19 mouse cellular contexts compared by ENCODE assay signal in genomic region chr4:144916520-144916919, GRCm38 (mm10). TPM values are rescaled to one million over a fixed set of nuclear protein-coding genes. Genes with fewer than 3 reads are reported as not detected.
DNase-seq lines count a peak whose midpoint lies in the region; ATAC-seq and TF ChIP-seq lines count a peak whose summit lies in the region.
"Had no signal": no experiment of that assay in that cellular context is flagged by ENCODE, and none has a peak within 500 bp of the region (broad histone marks: within the 10 kb centered on the region; RNA-seq: fewer than 3 reads in every experiment).

No protein-coding gene starts in this region.

- H3K36me3 ChIP-seq in ES-E14 (ENCODE audit: control insufficient read depth, insufficient read depth, low read length, poor library complexity, severe bottlenecking), result no peaks in the 10 kb centered on the region
- H3K36me3 ChIP-seq: forebrain, embryonic 12.5 days had no signal

- peak; percentile 11; the same call in 1 of the 2 replicates for ATAC-seq in common myeloid progenitor, adult 5-6 weeks (replicated peaks; ENCODE audit: low read depth, poor library complexity, severe bottlenecking)
- ATAC-seq: forebrain, embryonic 14.5 days; forebrain, embryonic 16.5 days had no signal

- H3K4me1 ChIP-seq in ES-E14 (ENCODE audit: control insufficient read depth in 2 of 2, insufficient read depth in 2 of 2, low read length in 2 of 2, poor library complexity in 1 of 2), result peaks cover 0 to 2% of the 10 kb centered on the region in 2 experiments; a peak in 1 of 4 replicates
- H3K4me1 ChIP-seq: embryonic facial prominence, embryonic 13.5 days; embryonic facial prominence, embryonic 15.5 days; forebrain, embryonic 10.5 days; forebrain, embryonic 12.5 days had no signal

- in situ Hi-C loops in ES-E14 (cut with MboI; ENCODE audit: low sequenced_read_pairs in 2 of 2, unreplicated experiment in 2 of 2), result no loop called here

- H3K9ac ChIP-seq in ES-E14 (ENCODE audit: insufficient read depth, low read depth, low read length, poor library complexity, severe bottlenecking), result no peak overlapping the region
- H3K9ac ChIP-seq: embryonic facial prominence, embryonic 13.5 days; embryonic facial prominence, embryonic 15.5 days; forebrain, embryonic 12.5 days had no signal

- no peak for DNase-seq in ES-E14 (ENCODE audit: low read depth, low spot score)
- DNase-seq in spleen, adult 12 weeks (ENCODE audit: low spot score), result no peak
- no peak for DNase-seq in right cerebral cortex, postnatal 4 days
- DNase-seq in left cerebral cortex, adult 8-10 months (ENCODE audit: low spot score in 2 of 2), result no peak
- DNase-seq: adrenal gland, adult 2 months; adrenal gland, postnatal 10 days; adrenal gland, postnatal 25 days; cerebellum, adult 11-12 months; cerebellum, adult 2 months; cerebellum, adult 9-10 months; cerebellum, postnatal 25 days had no signal

- H3K9me3 ChIP-seq in ES-E14 (ENCODE audit: control insufficient read depth, insufficient read depth, low read depth, low read length), result no peaks in the 10 kb centered on the region
- H3K9me3 ChIP-seq: embryonic facial prominence, embryonic 13.5 days; embryonic facial prominence, embryonic 15.5 days; forebrain, embryonic 10.5 days; forebrain, embryonic 12.5 days had no signal

- no peak overlapping the region for H3K27ac ChIP-seq in ES-E14 (ENCODE audit: insufficient read depth, low read depth, low read length, poor library complexity, severe bottlenecking)
- H3K27ac ChIP-seq: embryonic facial prominence, embryonic 13.5 days; embryonic facial prominence, embryonic 15.5 days; forebrain, embryonic 10.5 days; forebrain, embryonic 12.5 days had no signal

- H3K4me3 ChIP-seq in ES-E14 (ENCODE audit: insufficient read depth in 1 of 2, low read depth in 1 of 2, low read length in 2 of 2, poor library complexity in 1 of 2, severe bottlenecking in 1 of 2), result no peak overlapping the region
- H3K4me3 ChIP-seq: embryonic facial prominence, embryonic 13.5 days; embryonic facial prominence, embryonic 15.5 days; erythroblast, embryonic 14.5 days; forebrain, embryonic 10.5 days; forebrain, embryonic 12.5 days had no signal

TF ChIP-seq in ES-E14, 5 proteins besides CTCF, POLR2A, EP300 and RAD21:
- TF ChIP-seq CHD2 (IDR thresholded peaks at IDR 0.05; ENCODE audit: low read depth, low read length) (no peak), MAFK (IDR thresholded peaks at IDR 0.05; ENCODE audit: insufficient read depth, low read depth, low read length) (peak; percentile 66)
TF ChIP-seq in ES-E14: peak in this region for 1.

RNA-seq across cellular contexts. Expression of gene Dhrs3, which starts 23.9 kb away (rescaled TPM):
- total RNA-seq in ES-E14 (2012; rRNA removed), result 3.8 and 5.3 TPM in 2 replicates
- total RNA-seq in common myeloid progenitor, adult 5-6 weeks (2017), result 37.1 and 46.3 TPM in 2 replicates
- 10 to 100 TPM; 30.2 to 35.8 (median 32.5) TPM for total RNA-seq in left cerebral cortex, adult 8-10 months (2022)
